Mouse (Mus musculus) forebrain, postnatal 0 days (tissue): ENCODE results near the gene Taok3. TPM values are rescaled to one million over a fixed set of nuclear protein-coding genes. Genes with fewer than 3 reads are reported as not detected.

Source experiments
- ATAC-seq: fragments of 200-750 bp; cut with Nextera tagmentation; 2 replicates; pipeline ENCODE4 v1.8.0; 2017; ENCODE audit warnings: mild to moderate bottlenecking, moderate library complexity
- DNase-seq: peaks from one replicate; pipeline ENCODE4 v3.0.0-alpha.2; 2015
- H3K27ac ChIP-seq: fragments of 300-500 bp; sonication (generic); 2 replicates; pipeline ENCODE4 v1.5.1; 2014; ENCODE audit warnings: low read depth, mild to moderate bottlenecking, antibody characterized with exemption, low read length, moderate library complexity, mixed read lengths
- H3K27me3 ChIP-seq: fragments of 300-500 bp; sonication (generic); 2 replicates; pipeline ENCODE4 v1.6.1; 2014; ENCODE audit warnings: mild to moderate bottlenecking, low read length, mixed read lengths; ENCODE audit not compliant: insufficient read depth
- H3K36me3 ChIP-seq: fragments of 300-500 bp; sonication (generic); 2 replicates; pipeline ENCODE4 v1.6.1; 2014; ENCODE audit warnings: mild to moderate bottlenecking, moderate library complexity; ENCODE audit not compliant: insufficient read depth
- H3K4me1 ChIP-seq: fragments of 300-500 bp; sonication (generic); 2 replicates; pipeline ENCODE4 v1.6.1; 2014; ENCODE audit warnings: antibody characterized with exemption; ENCODE audit not compliant: insufficient read depth
- H3K4me2 ChIP-seq: fragments of 300-500 bp; sonication (generic); 2 replicates; pipeline ENCODE4 v1.6.1; 2014; ENCODE audit warnings: low read depth, mild to moderate bottlenecking, moderate library complexity
- H3K4me3 ChIP-seq: fragments of 300-500 bp; sonication (generic); 2 replicates; pipeline ENCODE4 v1.5.1; 2014; ENCODE audit warnings: low read depth, low read length, mixed read lengths
- H3K9ac ChIP-seq: fragments of 300-500 bp; sonication (generic); 2 replicates; pipeline ENCODE4 v1.6.1; 2014; ENCODE audit warnings: mild to moderate bottlenecking
- H3K9me3 ChIP-seq: fragments of 300-500 bp; sonication (generic); 2 replicates; pipeline ENCODE4 v1.6.1; 2016; ENCODE audit warnings: low read length
- CTCF ChIP-seq: sonication (generic); IDR thresholded peaks from 2 replicates; pipeline ENCODE4 v1.5.1; 2016; ENCODE audit warnings: antibody characterized with exemption, control low read depth, low read depth
- WGBS: fragments of 180-500 bp; shearing (Covaris S2); extraction: QIAGEN DNeasy Blood & Tissue Kit; methylation state at CpG from one replicate; pipeline ENCODE4 v1.1.7; 2014; 5-methylcytosine and 5-hydroxymethylcytosine counted together
- polyA plus RNA-seq: library from polyadenylated mRNA; unstranded; fragments of >200 nt; fragmentation: Nextera tagmentation; extraction: Ambion mirVana; gene quantifications from 2 replicates; pipeline ENCODE4 v1.2.1, GENCODE M21; 2015
- total RNA-seq: library from RNA; depleted of rRNA; stranded (reverse); fragments of >200 nt; gene quantifications from 2 replicates; pipeline ENCODE4 v1.2.3, GENCODE M21; 2014

Taok3 gene
- total and polyA plus RNA-seq, 2 experiments from 2014 or later: 37.2 to 57.6 TPM

- DNase-seq: peak; percentile 72
- no peak overlapping the region for H3K27ac ChIP-seq
- H3K36me3 ChIP-seq: no peaks in the 10 kb centered on the region
- no peaks in the 10 kb centered on the region for H3K27me3 ChIP-seq
- TF ChIP-seq CTCF: peak; percentile 64
- H3K4me2 ChIP-seq: no peak overlapping the region
- no peak for ATAC-seq
- H3K9ac ChIP-seq: no peak overlapping the region
- no peaks in the 10 kb centered on the region for H3K9me3 ChIP-seq
- H3K4me3 ChIP-seq: no peak overlapping the region
- H3K4me1 ChIP-seq: no peaks in the 10 kb centered on the region
- WGBS: 70% methylated on average over 7 of the region's 7 CpGs
Observed at GRCm38 (mm10) chr5:117304947-117305346, 185.0 kb downstream of the Taok3 start.

- no peak for TF ChIP-seq CTCF
- H3K4me1 ChIP-seq: no peaks in the 10 kb centered on the region
- ATAC-seq: no peak
Observed at GRCm38 (mm10) chr5:117305754-117306153, 185.8 kb downstream of the Taok3 start.

GRCm38 (mm10) chr5:117306826-117307225 is 186.9 kb downstream of the Taok3 start:
- Histone ChIP-seq H3K4me2 (no peak overlapping the region), H3K36me3 (no peaks in the 10 kb centered on the region)
- 87% methylated on average over 2 of the region's 2 CpGs for WGBS

More at GRCm38 (mm10) chr5:117305754-117306153, 185.8 kb downstream of the Taok3 start:
- no peaks in the 10 kb centered on the region for H3K36me3 ChIP-seq
- DNase-seq: no peak
- H3K27me3 ChIP-seq: no peaks in the 10 kb centered on the region
- H3K9me3 ChIP-seq: no peaks in the 10 kb centered on the region
- no peak overlapping the region for H3K9ac ChIP-seq
- 89% methylated on average over 5 of the region's 5 CpGs for WGBS
- H3K4me2 ChIP-seq: no peak overlapping the region
- H3K4me3 ChIP-seq: no peak overlapping the region
- H3K27ac ChIP-seq: no peak overlapping the region

GRCm38 (mm10) chr5:117307699-117308098 is 187.8 kb downstream of the Taok3 start:
- Histone ChIP-seq H3K36me3 (no peaks in the 10 kb centered on the region), H3K4me3 (no peak overlapping the region), H3K4me2 (no peak overlapping the region), H3K4me1 (no peaks in the 10 kb centered on the region), H3K27ac (no peak overlapping the region), H3K9ac (no peak overlapping the region), H3K27me3 (no peaks in the 10 kb centered on the region), H3K9me3 (no peaks in the 10 kb centered on the region)
- ATAC-seq (no peak), DNase-seq (peak; percentile 35)
- WGBS: 39% methylated on average over 11 of the region's 11 CpGs
- TF ChIP-seq CTCF: peak; percentile 58

More at GRCm38 (mm10) chr5:117306826-117307225, 186.9 kb downstream of the Taok3 start:
- DNase-seq: no peak
- no peak for ATAC-seq
- Histone ChIP-seq H3K27ac (no peak overlapping the region), H3K9me3 (no peaks in the 10 kb centered on the region), H3K27me3 (no peaks in the 10 kb centered on the region), H3K9ac (no peak overlapping the region), H3K4me3 (no peak overlapping the region), H3K4me1 (no peaks in the 10 kb centered on the region)
- 0 out of 2 replicates have a peak, but pooled peaks have one; percentile 7 for TF ChIP-seq CTCF

- no peaks in the 10 kb centered on the region for H3K36me3 ChIP-seq
- no peak overlapping the region for H3K27ac ChIP-seq
- H3K4me2 ChIP-seq: no peak overlapping the region
- no peaks in the 10 kb centered on the region for H3K4me1 ChIP-seq
- no peaks in the 10 kb centered on the region for H3K27me3 ChIP-seq
- DNase-seq (no peak), ATAC-seq (no peak)
- H3K9ac ChIP-seq: no peak overlapping the region
- H3K4me3 ChIP-seq: no peak overlapping the region
- no peak for TF ChIP-seq CTCF
- H3K9me3 ChIP-seq: no peaks in the 10 kb centered on the region
- 32% methylated on average over 14 of the region's 14 CpGs for WGBS
Observed at GRCm38 (mm10) chr5:117313420-117313819, 193.5 kb downstream of the Taok3 start.

- Histone ChIP-seq H3K4me1 (no peaks in the 10 kb centered on the region), H3K9ac (no peak overlapping the region), H3K27me3 (no peaks in the 10 kb centered on the region), H3K27ac (no peak overlapping the region), H3K4me2 (no peak overlapping the region), H3K36me3 (no peaks in the 10 kb centered on the region), H3K4me3 (no peak overlapping the region), H3K9me3 (no peaks in the 10 kb centered on the region)
- DNase-seq (no peak), ATAC-seq (no peak)
- WGBS: 45% methylated on average over 10 of the region's 10 CpGs
- TF ChIP-seq CTCF: no peak
Observed at GRCm38 (mm10) chr5:117313909-117314308, 194.0 kb downstream of the Taok3 start.

GRCm38 (mm10) chr5:117314587-117315428 is 194.9 kb downstream of the Taok3 start:
- Histone ChIP-seq H3K36me3 (no peaks in the 10 kb centered on the region), H3K27me3 (no peaks in the 10 kb centered on the region), H3K4me1 (no peaks in the 10 kb centered on the region), H3K9me3 (no peaks in the 10 kb centered on the region), H3K9ac (no peak overlapping the region), H3K4me3 (no peak overlapping the region), H3K4me2 (no peak overlapping the region), H3K27ac (no peak overlapping the region)
- WGBS: 15% methylated on average over 9 of the region's 9 CpGs
- ATAC-seq (no peak), DNase-seq (no peak)
- no peak for TF ChIP-seq CTCF
